Comparison of ENCODE assay signal across 14 mouse cellular contexts in the genomic region with DNA sequence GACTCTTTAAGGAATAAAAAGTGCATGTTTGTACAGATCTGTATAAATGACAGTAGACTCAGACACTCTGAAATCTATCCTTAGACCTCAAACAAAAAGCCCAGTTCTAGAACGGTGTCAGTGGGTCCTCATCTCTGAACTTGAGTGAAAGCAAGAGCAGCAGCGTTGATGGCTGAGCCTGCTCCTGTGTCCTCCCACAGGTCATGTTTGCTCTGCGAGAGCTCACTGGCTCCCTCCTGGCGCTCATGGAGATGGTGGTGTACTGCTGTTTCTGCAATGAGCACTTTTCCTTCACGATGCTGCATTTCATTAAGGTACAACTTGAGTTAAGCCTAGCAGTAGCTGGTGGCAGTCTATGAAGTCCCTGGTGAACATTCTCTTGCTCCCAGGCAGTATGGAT. TPM values are rescaled to one million over a fixed set of nuclear protein-coding genes. Genes with fewer than 3 reads are reported as not detected.
DNase-seq lines count a peak whose midpoint lies in the region; ATAC-seq and TF ChIP-seq lines count a peak whose summit lies in the region.
"Had no signal": no experiment of that assay in that cellular context is flagged by ENCODE, and none has a peak within 500 bp of the region (broad histone marks: within the 10 kb centered on the region; RNA-seq: fewer than 3 reads in every experiment).

No protein-coding gene starts in this region.

- no peak overlapping the region for H3K4me3 ChIP-seq in kidney, adult 2 months (ENCODE audit: insufficient read depth, low read depth, low read length)
- no peak overlapping the region for H3K4me3 ChIP-seq in midbrain, embryonic 14.5 days (replicated peaks; ENCODE audit: low read depth, low read length)
- H3K4me3 ChIP-seq in midbrain, embryonic 10.5 days, result no peak overlapping the region
- H3K4me3 ChIP-seq: hindbrain, embryonic 15.5 days; lung, embryonic 15.5 days; midbrain, embryonic 15.5 days had no signal

- no peak overlapping the region for H3K9ac ChIP-seq in midbrain, embryonic 14.5 days (replicated peaks; ENCODE audit: low read length)
- H3K9ac ChIP-seq: hindbrain, embryonic 15.5 days; lung, embryonic 15.5 days; midbrain, embryonic 15.5 days had no signal

- H3K9me3 ChIP-seq in midbrain, embryonic 14.5 days (ENCODE audit: control insufficient read depth, low read length), result no peaks in the 10 kb centered on the region
- H3K9me3 ChIP-seq in midbrain, embryonic 10.5 days (replicated peaks), result no peaks in the 10 kb centered on the region
- H3K9me3 ChIP-seq: G1E; hindbrain, embryonic 15.5 days; lung, embryonic 15.5 days; midbrain, embryonic 15.5 days had no signal

- no peaks in the 10 kb centered on the region for H3K27me3 ChIP-seq in kidney, adult 2 months (replicated peaks; ENCODE audit: control insufficient read depth, insufficient read depth, low read length)
- no peaks in the 10 kb centered on the region for H3K27me3 ChIP-seq in midbrain, embryonic 14.5 days (ENCODE audit: control insufficient read depth, insufficient read depth, low read length)
- no peaks in the 10 kb centered on the region for H3K27me3 ChIP-seq in midbrain, embryonic 10.5 days (ENCODE audit: low read depth, poor library complexity, severe bottlenecking)
- H3K27me3 ChIP-seq: hindbrain, embryonic 15.5 days; lung, embryonic 15.5 days; midbrain, embryonic 15.5 days had no signal

- peaks cover 22% of the 10 kb centered on the region for H3K36me3 ChIP-seq in kidney, adult 2 months (ENCODE audit: control insufficient read depth, insufficient read depth, low read length)
- peaks cover 81% of the 10 kb centered on the region for H3K36me3 ChIP-seq in midbrain, embryonic 14.5 days (ENCODE audit: control insufficient read depth, insufficient read depth, low read length)
- H3K36me3 ChIP-seq in midbrain, embryonic 10.5 days, result peaks cover 89% of the 10 kb centered on the region

- H3K4me2 ChIP-seq in midbrain, embryonic 14.5 days (ENCODE audit: low read length), result no peak overlapping the region
- H3K4me2 ChIP-seq: hindbrain, embryonic 15.5 days; lung, embryonic 15.5 days; midbrain, embryonic 15.5 days had no signal

- H3K4me1 ChIP-seq in kidney, adult 2 months (ENCODE audit: control insufficient read depth, insufficient read depth, low read length), result peaks cover 4% of the 10 kb centered on the region; the same call in 1 of the 2 replicates
- no peaks in the 10 kb centered on the region for H3K4me1 ChIP-seq in midbrain, embryonic 14.5 days (ENCODE audit: control insufficient read depth, insufficient read depth, low read length)
- H3K4me1 ChIP-seq in midbrain, embryonic 10.5 days, result no peaks in the 10 kb centered on the region
- H3K4me1 ChIP-seq: hindbrain, embryonic 15.5 days; lung, embryonic 15.5 days; midbrain, embryonic 15.5 days had no signal

- no peak for ATAC-seq in midbrain, embryonic 14.5 days (ENCODE audit: low FRiP score, low TSS enrichment)
- ATAC-seq: activated CD4-positive, CD25-positive, alpha-beta regulatory T cell, adult 4 months; midbrain, embryonic 15.5 days had no signal

- no peak for DNase-seq in kidney, adult 2 months
- DNase-seq in kidney, postnatal 36 days, result no peak
- DNase-seq in midbrain, embryonic 14.5 days, result peak; percentile 17
- DNase-seq in midbrain, embryonic 10.5 days (ENCODE audit: low spot score), result no peak
- DNase-seq in R1 (ENCODE audit: low read depth, low spot score), result peak; percentile 67
- peak; percentile 10 for DNase-seq in mesoderm, embryonic 11.5 days (ENCODE audit: low read depth, low spot score)
- DNase-seq in frontal cortex, adult 2 months (ENCODE audit: extremely low spot score in 1 of 2, low spot score in 1 of 2), result no peak
- DNase-seq: cerebellum, adult 9-11 months; right cerebral cortex, postnatal 25 days had no signal

- no peak overlapping the region for H3K27ac ChIP-seq in kidney, adult 2 months (ENCODE audit: insufficient read depth, low read depth, low read length)
- no peak overlapping the region for H3K27ac ChIP-seq in midbrain, embryonic 14.5 days (replicated peaks; ENCODE audit: low read depth, low read length)
- no peak overlapping the region for H3K27ac ChIP-seq in midbrain, embryonic 10.5 days (replicated peaks)
- H3K27ac ChIP-seq: hindbrain, embryonic 15.5 days; lung, embryonic 15.5 days; midbrain, embryonic 15.5 days had no signal

- TF ChIP-seq CTCF in kidney, adult 2 months (conservative IDR thresholded peaks at IDR 0.05; ENCODE audit: insufficient read depth, insufficient read length, low read depth, low read length), result peak; percentile 29; the same call in 1 of the 2 replicates

- no peak for TF ChIP-seq POLR2A in kidney, adult 2 months (IDR thresholded peaks at IDR 0.05; ENCODE audit: low read depth, low read length)

- WGBS in kidney, adult 2 months, result 45% methylated on average over 5 of the region's 5 CpGs
- WGBS in midbrain, embryonic 14.5 days, result 69% methylated on average over 5 of the region's 5 CpGs
- WGBS in midbrain, embryonic 10.5 days, result 68% methylated on average over 5 of the region's 5 CpGs

RNA-seq across cellular contexts. Expression of gene Pcsk9, which starts 37.8 kb away (rescaled TPM):
- 5.8 and 6.0 TPM in 2 replicates for polyA plus RNA-seq in kidney, adult 2 months (2012; rRNA removed)
- polyA plus RNA-seq in midbrain, embryonic 14.5 days (2014; fragmentation: Nextera tagmentation; extraction: Ambion mirVana), result 4.1 and 4.4 TPM in 2 replicates
- 4.7 and 5.4 TPM in 2 replicates for polyA plus RNA-seq in midbrain, embryonic 10.5 days (2016; fragmentation: Nextera tagmentation; extraction: Ambion mirVana)
- polyA plus RNA-seq in frontal cortex, adult 2 months (2012; rRNA removed), result 2.7 and 4.4 TPM in 2 replicates
- polyA plus RNA-seq: activated CD4-positive, CD25-positive, alpha-beta regulatory T cell, adult 4 months; G1E had no signal

Comparison
In these comparisons a context has a peak if more than half of its experiments do, and no peak if none do; other contexts are left out.
1. DNase-seq: peak in midbrain, embryonic 14.5 days (single experiment), R1 (single experiment) and mesoderm, embryonic 11.5 days (single experiment); none in kidney, adult 2 months (single experiment), kidney, postnatal 36 days (0 of 2), midbrain, embryonic 10.5 days (single experiment) and frontal cortex, adult 2 months (0 of 2).